Mouse (Mus musculus): ENCODE results near the gene AY761185.

DNA sequence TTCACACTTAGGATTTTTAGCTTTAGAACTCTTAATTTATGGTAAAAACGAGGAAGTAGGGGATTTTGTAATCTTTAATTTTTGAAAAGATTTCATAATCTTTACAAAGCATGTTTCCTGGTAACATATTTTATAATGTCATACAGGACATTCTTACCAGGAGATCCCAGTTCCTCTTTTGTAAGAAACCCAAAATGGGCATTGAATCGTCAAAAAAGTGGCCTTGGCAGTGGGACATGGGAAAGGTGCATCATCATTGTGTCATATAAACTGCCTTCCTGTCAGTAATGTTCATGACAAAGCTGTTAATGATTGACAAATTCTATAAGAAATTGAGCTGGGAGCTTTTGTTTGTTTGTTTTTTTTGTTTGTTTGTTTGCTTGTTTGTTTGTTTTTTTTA is 36.3 kb downstream of the AY761185 start:
- TF ChIP-seq GATA1 (IDR thresholded peaks at IDR 0.05; ENCODE audit: low read length) (no peak), TAL1 (IDR thresholded peaks at IDR 0.05; ENCODE audit: low read length) (no peak)
